Mouse (Mus musculus): Measurements from ENCODE around the gene 5730596B20Rik. TPM values are rescaled to one million over a fixed set of nuclear protein-coding genes. Genes with fewer than 3 reads are reported as not detected.

5730596B20Rik gene
- polyA plus RNA-seq, 1 experiment from 2014 or later = not detected

DNA sequence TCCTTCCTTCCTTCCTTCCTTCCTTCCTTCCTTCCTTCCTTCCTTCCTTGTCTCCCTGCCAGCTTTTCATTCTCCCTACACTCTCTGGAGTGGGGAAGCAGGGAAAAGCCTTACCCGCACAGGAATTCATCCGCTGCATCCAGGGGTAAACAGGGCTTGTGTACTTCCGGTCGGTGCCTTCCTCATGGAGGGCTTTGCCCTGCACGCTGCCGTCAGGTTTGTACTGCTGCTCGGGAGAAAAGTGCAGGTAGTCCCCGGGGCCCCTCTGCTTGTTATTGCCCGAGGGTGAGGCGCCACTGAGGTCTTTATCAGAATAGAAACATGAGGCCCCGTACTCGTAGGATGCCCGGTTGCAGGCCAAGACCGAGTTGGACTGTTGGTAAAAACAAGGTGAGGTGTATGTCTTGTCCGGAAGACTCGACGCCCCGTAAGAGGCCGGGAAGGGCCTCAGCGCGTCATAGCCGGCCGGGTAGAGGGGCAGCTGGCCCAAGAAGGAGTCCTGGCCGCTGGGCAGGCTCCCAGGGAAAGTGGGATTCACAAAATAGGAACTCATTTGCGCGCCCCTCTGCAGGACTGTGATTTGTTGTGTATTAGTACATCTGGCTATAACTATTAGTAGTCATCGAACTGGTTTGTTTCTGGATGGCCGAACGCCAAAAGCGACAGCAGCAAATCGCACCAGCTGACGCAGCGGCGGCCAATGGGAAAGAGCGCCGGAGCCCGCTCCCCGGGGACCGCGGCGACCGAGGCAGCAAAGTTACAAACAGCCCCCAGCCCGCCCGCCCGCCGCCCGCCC lies 31.0 kb downstream of the 5730596B20Rik start, which contains the start of gene Hoxa6:
Gene Hoxa6, minus strand, starts transcription at position 651 of the 796 bp plus-strand sequence.
- Histone ChIP-seq H3K4me2 (ENCODE audit: low read depth, low read length, severe bottlenecking) (no peak within 1 kb of the TSS), H3K9ac (ENCODE audit: low read length) (no peak within 1 kb of the TSS), H3K27ac (ENCODE audit: low read depth, low read length) (no peak within 1 kb of the TSS), H3K27me3 (ENCODE audit: control insufficient read depth, insufficient read depth, low read length) (peaks cover 99% of the 10 kb centered on the region), H3K9me3 (ENCODE audit: control insufficient read depth, low read length) (no peaks in the 10 kb centered on the region), H3K4me3 (ENCODE audit: low read depth, low read length) (no peak within 1 kb of the TSS), H3K36me3 (ENCODE audit: control insufficient read depth, insufficient read depth, low read length) (no peaks in the 10 kb centered on the region), H3K4me1 (replicated peaks; ENCODE audit: control insufficient read depth, insufficient read depth, low read length) (peaks cover 7% of the 10 kb centered on the region; the same call in 1 of the 2 replicates)
- WGBS = 1% methylated on average over 47 of the region's 47 CpGs
- ATAC-seq (replicated peaks; ENCODE audit: low FRiP score) (no peak), DNase-seq (ENCODE audit: low spot score) (peak; percentile 55)

DNA sequence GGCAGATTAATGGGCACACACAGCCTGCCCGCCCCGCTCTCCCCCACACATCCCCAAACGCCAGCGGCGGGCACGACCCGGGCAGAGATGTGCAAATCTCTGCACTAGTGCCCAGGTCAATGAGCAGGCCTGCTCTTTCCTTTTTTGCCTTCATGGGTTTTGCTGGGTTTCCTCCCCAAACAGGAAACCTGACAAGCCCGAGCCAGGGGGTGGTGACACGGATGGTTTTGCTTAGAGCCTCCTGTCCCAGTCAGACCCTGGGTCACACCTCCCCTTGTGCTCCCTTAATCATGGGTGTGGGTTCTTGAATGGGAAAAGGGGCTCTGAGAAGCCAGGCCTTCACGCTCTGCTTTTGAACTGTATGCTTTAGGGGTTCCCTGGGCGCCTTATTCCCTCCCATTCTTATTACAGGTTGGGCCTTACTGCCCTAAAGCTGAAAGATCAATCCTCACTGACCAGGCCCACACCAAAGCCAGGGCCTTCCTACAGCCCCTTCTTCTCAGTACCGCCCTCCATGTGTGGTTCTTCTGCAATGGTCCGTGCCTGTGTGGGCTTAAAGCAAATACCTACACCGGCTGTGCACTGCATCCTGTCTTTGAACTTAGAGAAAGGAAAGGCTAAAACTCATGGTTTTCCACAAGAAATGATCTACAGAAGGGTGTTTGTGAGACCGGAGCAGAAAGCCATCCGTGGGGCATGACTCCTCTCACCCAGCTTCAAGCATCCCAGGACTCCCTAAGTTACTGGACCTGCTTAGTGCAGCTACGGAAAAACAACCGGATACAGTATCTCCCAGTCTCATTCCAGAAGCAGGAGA lies 31.8 kb downstream of the 5730596B20Rik start:
- Histone ChIP-seq H3K4me2 (ENCODE audit: low read depth, low read length, severe bottlenecking) (no peak overlapping the region), H3K36me3 (ENCODE audit: control insufficient read depth, insufficient read depth, low read length) (no peaks in the 10 kb centered on the region), H3K27me3 (ENCODE audit: control insufficient read depth, insufficient read depth, low read length) (peaks cover 99% of the 10 kb centered on the region), H3K4me1 (replicated peaks; ENCODE audit: control insufficient read depth, insufficient read depth, low read length) (peaks cover 5% of the 10 kb centered on the region; the same call in 1 of the 2 replicates), H3K9me3 (ENCODE audit: control insufficient read depth, low read length) (no peaks in the 10 kb centered on the region), H3K9ac (ENCODE audit: low read length) (no peak overlapping the region), H3K4me3 (ENCODE audit: low read depth, low read length) (no peak overlapping the region), H3K27ac (ENCODE audit: low read depth, low read length) (no peak overlapping the region)
- peak; percentile 52 for DNase-seq (ENCODE audit: low spot score)
- no peak for ATAC-seq (replicated peaks; ENCODE audit: low FRiP score)
- 2% methylated on average over 18 of the region's 18 CpGs for WGBS

DNA sequence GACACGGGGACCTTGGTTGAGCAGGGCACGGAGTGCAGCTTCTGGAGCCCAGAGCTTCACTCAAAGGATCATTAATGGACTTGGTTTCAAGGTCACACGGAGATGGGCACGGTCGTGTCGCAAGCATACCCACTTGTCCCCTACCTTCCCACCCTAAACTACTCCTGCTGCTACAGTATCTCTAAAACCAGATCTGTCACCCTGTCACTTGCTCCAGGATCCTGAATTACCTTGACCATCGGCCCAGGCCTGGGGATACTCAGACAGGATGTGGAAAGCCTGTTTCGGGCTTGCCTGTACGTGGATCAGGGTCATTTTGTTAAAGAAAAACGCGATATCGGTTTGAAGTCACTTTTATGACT lies 32.4 kb downstream of the 5730596B20Rik start:
- Histone ChIP-seq H3K27ac (ENCODE audit: low read depth, low read length) (no peak overlapping the region), H3K27me3 (ENCODE audit: control insufficient read depth, insufficient read depth, low read length) (peaks cover 99% of the 10 kb centered on the region), H3K4me2 (ENCODE audit: low read depth, low read length, severe bottlenecking) (no peak overlapping the region), H3K4me3 (ENCODE audit: low read depth, low read length) (no peak overlapping the region), H3K36me3 (ENCODE audit: control insufficient read depth, insufficient read depth, low read length) (no peaks in the 10 kb centered on the region), H3K9me3 (ENCODE audit: control insufficient read depth, low read length) (no peaks in the 10 kb centered on the region), H3K9ac (ENCODE audit: low read length) (no peak overlapping the region), H3K4me1 (replicated peaks; ENCODE audit: control insufficient read depth, insufficient read depth, low read length) (peaks cover 5% of the 10 kb centered on the region; the same call in 1 of the 2 replicates)
- ATAC-seq (replicated peaks; ENCODE audit: low FRiP score) (no peak), DNase-seq (ENCODE audit: low spot score) (no peak)
- WGBS = 5% methylated on average over 12 of the region's 12 CpGs

DNA sequence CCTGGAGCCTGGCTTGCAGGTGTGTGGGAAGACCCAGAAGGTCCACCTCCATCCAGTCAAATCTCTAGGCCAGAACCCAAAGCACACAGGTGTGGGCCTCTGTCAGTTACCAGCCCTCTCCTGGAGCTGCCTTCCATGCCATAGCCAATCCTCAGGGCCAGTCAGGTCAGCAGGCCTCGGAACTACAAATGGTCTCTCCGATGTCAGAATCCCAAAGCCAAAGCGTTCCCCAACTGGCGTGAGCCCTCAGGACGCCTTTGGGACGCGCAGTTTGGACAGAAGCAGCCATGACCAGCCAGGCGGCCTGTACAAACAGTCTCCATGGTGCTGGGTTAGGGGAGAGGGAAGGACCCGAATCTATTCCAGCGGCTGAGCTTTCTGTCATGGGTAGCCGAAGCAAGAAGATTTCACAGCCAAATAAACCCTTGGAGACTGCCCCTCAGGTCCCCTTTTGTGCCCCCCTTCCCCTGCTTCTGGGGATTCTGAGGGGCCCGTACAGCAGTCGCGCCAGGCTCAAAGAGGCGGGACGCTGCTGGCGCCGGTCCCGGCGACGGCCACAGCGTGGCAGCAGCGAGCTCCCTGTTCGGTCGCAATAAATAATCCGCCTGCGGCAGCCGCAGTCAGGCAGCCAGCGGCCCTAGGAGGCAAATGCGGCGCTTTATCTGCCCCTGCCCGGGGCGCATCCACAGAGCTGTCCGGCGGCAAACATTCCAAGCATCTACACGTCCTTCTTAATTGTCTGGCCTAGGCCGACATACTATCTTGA lies 34.1 kb downstream of the 5730596B20Rik start:
- Histone ChIP-seq H3K4me3 (ENCODE audit: low read depth, low read length) (no peak overlapping the region), H3K27me3 (ENCODE audit: control insufficient read depth, insufficient read depth, low read length) (peaks cover 99% of the 10 kb centered on the region), H3K27ac (ENCODE audit: low read depth, low read length) (no peak overlapping the region), H3K9ac (ENCODE audit: low read length) (no peak overlapping the region), H3K4me1 (replicated peaks; ENCODE audit: control insufficient read depth, insufficient read depth, low read length) (peaks cover 5% of the 10 kb centered on the region; the same call in 1 of the 2 replicates), H3K9me3 (ENCODE audit: control insufficient read depth, low read length) (no peaks in the 10 kb centered on the region), H3K4me2 (ENCODE audit: low read depth, low read length, severe bottlenecking) (no peak overlapping the region), H3K36me3 (ENCODE audit: control insufficient read depth, insufficient read depth, low read length) (no peaks in the 10 kb centered on the region)
- ATAC-seq (replicated peaks; ENCODE audit: low FRiP score) (no peak), DNase-seq (ENCODE audit: low spot score) (peak; percentile 88)
- under 1% methylated on average over 37 of the region's 37 CpGs for WGBS

DNA sequence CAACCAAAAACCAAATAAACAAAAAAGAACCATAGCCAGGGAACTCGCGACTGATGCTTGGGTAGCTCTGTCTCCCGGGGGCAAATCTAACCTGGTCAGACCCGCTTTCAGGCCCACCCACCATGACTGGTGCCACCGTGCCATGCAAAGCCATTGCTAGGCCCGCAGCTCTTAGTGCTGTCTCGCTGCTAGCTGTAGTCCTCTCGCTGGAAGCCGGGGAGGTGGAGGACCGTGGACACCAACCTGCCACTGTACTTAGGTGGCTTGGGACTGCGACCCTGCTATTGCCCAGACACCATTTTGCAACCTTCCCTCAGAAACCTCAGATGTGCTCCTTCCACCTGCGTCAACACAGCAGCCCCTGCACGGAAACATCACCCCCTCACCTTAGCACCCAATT lies 34.7 kb downstream of the 5730596B20Rik start:
- DNase-seq (ENCODE audit: low spot score) (peak; percentile 58), ATAC-seq (replicated peaks; ENCODE audit: low FRiP score) (no peak)
- Histone ChIP-seq H3K4me1 (replicated peaks; ENCODE audit: control insufficient read depth, insufficient read depth, low read length) (peaks cover 6% of the 10 kb centered on the region), H3K36me3 (ENCODE audit: control insufficient read depth, insufficient read depth, low read length) (no peaks in the 10 kb centered on the region), H3K27ac (ENCODE audit: low read depth, low read length) (no peak overlapping the region), H3K4me2 (ENCODE audit: low read depth, low read length, severe bottlenecking) (no peak overlapping the region), H3K9me3 (ENCODE audit: control insufficient read depth, low read length) (no peaks in the 10 kb centered on the region), H3K27me3 (ENCODE audit: control insufficient read depth, insufficient read depth, low read length) (peaks cover 99% of the 10 kb centered on the region), H3K4me3 (ENCODE audit: low read depth, low read length) (no peak overlapping the region), H3K9ac (ENCODE audit: low read length) (no peak overlapping the region)
- 3% methylated on average over 13 of the region's 13 CpGs for WGBS

DNA sequence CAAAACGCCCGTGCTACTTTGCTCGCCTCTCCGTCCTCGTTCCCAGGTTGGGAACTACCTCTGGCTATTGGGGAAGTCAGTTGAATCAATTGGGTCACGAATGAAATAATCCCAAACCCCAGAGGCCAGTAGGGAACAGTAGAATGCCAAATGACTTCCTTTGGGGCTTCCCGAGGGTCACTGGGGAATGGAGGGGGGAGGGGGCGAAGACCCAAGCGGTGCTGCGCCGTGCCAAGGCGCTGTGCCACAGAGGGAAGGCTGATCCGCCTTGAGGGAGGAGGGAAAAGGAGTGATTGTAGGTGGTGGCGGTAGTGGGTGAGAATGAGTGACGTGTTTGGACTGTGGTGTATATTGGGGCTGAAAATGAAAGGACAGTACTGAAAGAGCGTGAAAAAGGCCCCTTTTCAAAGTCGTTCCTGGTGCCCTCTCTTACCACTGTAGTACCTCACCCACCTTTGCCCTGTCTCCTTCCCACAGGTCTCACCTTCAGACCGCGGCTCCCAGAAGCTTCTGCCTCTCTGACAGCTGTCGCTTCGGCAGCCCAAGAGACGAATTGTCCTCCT lies 35.3 kb downstream of the 5730596B20Rik start:
- H3K9ac ChIP-seq (ENCODE audit: low read length) = no peak overlapping the region
- H3K36me3 ChIP-seq (ENCODE audit: control insufficient read depth, insufficient read depth, low read length) = no peaks in the 10 kb centered on the region
- ATAC-seq (replicated peaks; ENCODE audit: low FRiP score) (no peak), DNase-seq (ENCODE audit: low spot score) (peak; percentile 47)
- H3K9me3 ChIP-seq (ENCODE audit: control insufficient read depth, low read length) = no peaks in the 10 kb centered on the region
- H3K27me3 ChIP-seq (ENCODE audit: control insufficient read depth, insufficient read depth, low read length) = peaks cover 99% of the 10 kb centered on the region
- peaks cover 11% of the 10 kb centered on the region for H3K4me1 ChIP-seq (replicated peaks; ENCODE audit: control insufficient read depth, insufficient read depth, low read length)
- no peak overlapping the region for H3K27ac ChIP-seq (ENCODE audit: low read depth, low read length)
- under 1% methylated on average over 22 of the region's 22 CpGs for WGBS
- H3K4me3 ChIP-seq (ENCODE audit: low read depth, low read length) = no peak overlapping the region
- H3K4me2 ChIP-seq (ENCODE audit: low read depth, low read length, severe bottlenecking) = no peak overlapping the region

DNA sequence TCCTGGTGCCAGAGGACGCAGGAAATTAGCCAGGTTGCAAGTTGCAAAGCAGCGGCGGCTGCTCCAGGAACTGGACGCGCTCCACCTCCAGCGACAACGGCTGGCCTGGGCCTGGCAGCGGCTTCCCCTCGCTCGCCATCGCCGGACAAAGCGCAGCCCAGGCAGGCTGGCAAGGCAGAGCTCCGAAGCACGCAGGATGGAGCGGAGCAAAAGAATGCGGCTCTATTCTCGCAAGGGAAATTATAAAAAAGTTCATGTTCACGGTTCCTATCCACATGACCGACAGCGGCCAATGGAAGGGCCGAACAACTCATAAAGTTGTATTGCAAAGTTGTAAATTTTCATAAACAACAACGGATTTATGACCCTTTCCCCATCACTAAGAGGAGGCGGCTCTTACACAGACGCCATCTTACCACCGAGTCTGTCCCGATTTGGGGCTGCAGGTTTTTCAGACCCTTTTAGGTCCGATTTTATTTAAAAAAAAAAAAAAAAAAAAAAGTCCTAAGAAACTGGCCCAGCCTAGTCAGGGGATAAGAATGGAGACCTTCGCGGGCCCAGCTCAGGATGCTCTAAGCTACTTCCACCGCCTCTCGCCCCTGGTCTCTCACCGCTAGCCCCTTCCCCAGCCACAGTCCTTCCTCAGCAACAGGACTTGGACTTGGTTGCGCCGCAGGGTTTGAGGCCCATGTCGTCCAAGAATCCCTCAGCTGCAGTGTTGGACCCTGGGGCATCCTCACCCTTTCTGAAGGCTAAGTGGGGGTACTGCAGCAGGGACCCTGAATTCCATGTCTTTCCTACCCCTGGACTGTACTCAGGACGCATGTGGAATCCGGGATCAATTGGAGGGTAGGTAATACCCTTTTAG lies 36.1 kb downstream of the 5730596B20Rik start, which contains the start of the genes Hoxa3 and Gm28308:
Gene Hoxa3, minus strand, starts transcription at position 218 of the 868 bp plus-strand sequence.
Gene Gm28308, minus strand, starts transcription at position 221 of the 868 bp plus-strand sequence.
- Histone ChIP-seq H3K4me1 (replicated peaks; ENCODE audit: control insufficient read depth, insufficient read depth, low read length) (peaks cover 11% of the 10 kb centered on the region), H3K9me3 (ENCODE audit: control insufficient read depth, low read length) (no peaks in the 10 kb centered on the region), H3K27me3 (ENCODE audit: control insufficient read depth, insufficient read depth, low read length) (peaks cover 99% of the 10 kb centered on the region), H3K4me3 (ENCODE audit: low read depth, low read length) (no peak within 1 kb of the TSS), H3K36me3 (ENCODE audit: control insufficient read depth, insufficient read depth, low read length) (no peaks in the 10 kb centered on the region), H3K27ac (ENCODE audit: low read depth, low read length) (no peak within 1 kb of the TSS), H3K9ac (ENCODE audit: low read length) (no peak within 1 kb of the TSS), H3K4me2 (ENCODE audit: low read depth, low read length, severe bottlenecking) (no peak within 1 kb of the TSS)
- ATAC-seq (replicated peaks; ENCODE audit: low FRiP score) (no peak), DNase-seq (ENCODE audit: low spot score) (peak; percentile 62)
- WGBS = 3% methylated on average over 38 of the region's 38 CpGs
